ENCODE assay signal across 8 mouse cellular contexts in genomic region chr4:123623742-123624151, GRCm38 (mm10).
DNase-seq lines count a peak whose midpoint lies in the region; ATAC-seq lines count a peak whose summit lies in the region.

No protein-coding gene starts in this region.

- DNase-seq in forebrain, embryonic 10.5 days (ENCODE audit: extremely low spot score, low spot score), result no peak
- DNase-seq in midbrain, embryonic 14.5 days, result no peak
- no peak for DNase-seq in frontal cortex, postnatal 14 days (ENCODE audit: low spot score in 2 of 2)
- DNase-seq in thymus, adult 18-20 months, result no peak

- peaks cover 24% of the 10 kb centered on the region for H3K4me1 ChIP-seq in forebrain, embryonic 10.5 days
- peaks cover 25% of the 10 kb centered on the region for H3K4me1 ChIP-seq in forebrain, embryonic 13.5 days
- H3K4me1 ChIP-seq in midbrain, embryonic 12.5 days, result peaks cover 25% of the 10 kb centered on the region
- peaks cover 12% of the 10 kb centered on the region for H3K4me1 ChIP-seq in midbrain, embryonic 14.5 days (ENCODE audit: control insufficient read depth, insufficient read depth, low read length)
- H3K4me1 ChIP-seq in kidney, embryonic 16.5 days (ENCODE audit: insufficient read depth, low read length), result peaks cover 28% of the 10 kb centered on the region
- peaks cover 28% of the 10 kb centered on the region for H3K4me1 ChIP-seq in stomach, embryonic 16.5 days (ENCODE audit: control insufficient read depth, insufficient read depth, low read length)

- WGBS in forebrain, embryonic 10.5 days, result 78% methylated on average over 5 of the region's 5 CpGs
- WGBS in forebrain, embryonic 13.5 days, result 74% methylated on average over 5 of the region's 5 CpGs
- WGBS in midbrain, embryonic 12.5 days, result 86% methylated on average over 5 of the region's 5 CpGs
- WGBS in midbrain, embryonic 14.5 days, result 83% methylated on average over 5 of the region's 5 CpGs
- WGBS in kidney, embryonic 16.5 days, result 64% methylated on average over 5 of the region's 5 CpGs
- 64% methylated on average over 5 of the region's 5 CpGs for WGBS in stomach, embryonic 16.5 days

- peaks cover 12% of the 10 kb centered on the region for H3K36me3 ChIP-seq in forebrain, embryonic 10.5 days (replicated peaks)
- H3K36me3 ChIP-seq in forebrain, embryonic 13.5 days (ENCODE audit: poor library complexity, severe bottlenecking), result no peaks in the 10 kb centered on the region
- H3K36me3 ChIP-seq in midbrain, embryonic 12.5 days, result no peaks in the 10 kb centered on the region
- H3K36me3 ChIP-seq in midbrain, embryonic 14.5 days (ENCODE audit: control insufficient read depth, insufficient read depth, low read length), result no peaks in the 10 kb centered on the region
- no peaks in the 10 kb centered on the region for H3K36me3 ChIP-seq in kidney, embryonic 16.5 days (ENCODE audit: insufficient read depth, low read length)
- no peaks in the 10 kb centered on the region for H3K36me3 ChIP-seq in stomach, embryonic 16.5 days (ENCODE audit: control insufficient read depth, insufficient read depth, low read length)

- no peak overlapping the region for H3K4me2 ChIP-seq in forebrain, embryonic 13.5 days
- H3K4me2 ChIP-seq in midbrain, embryonic 12.5 days (replicated peaks), result no peak overlapping the region
- no peak overlapping the region for H3K4me2 ChIP-seq in midbrain, embryonic 14.5 days (ENCODE audit: low read length)
- H3K4me2 ChIP-seq in kidney, embryonic 16.5 days (replicated peaks; ENCODE audit: low read depth, low read length), result no peak overlapping the region
- no peak overlapping the region for H3K4me2 ChIP-seq in stomach, embryonic 16.5 days (ENCODE audit: low read depth, low read length)

- no peak overlapping the region for H3K9ac ChIP-seq in forebrain, embryonic 13.5 days
- no peak overlapping the region for H3K9ac ChIP-seq in midbrain, embryonic 12.5 days (replicated peaks)
- no peak overlapping the region for H3K9ac ChIP-seq in midbrain, embryonic 14.5 days (replicated peaks; ENCODE audit: low read length)
- no peak overlapping the region for H3K9ac ChIP-seq in kidney, embryonic 16.5 days (replicated peaks; ENCODE audit: low read length)
- H3K9ac ChIP-seq in stomach, embryonic 16.5 days (ENCODE audit: low read length), result no peak overlapping the region

- H3K4me3 ChIP-seq in forebrain, embryonic 10.5 days, result no peak overlapping the region
- H3K4me3 ChIP-seq in forebrain, embryonic 13.5 days, result no peak overlapping the region
- no peak overlapping the region for H3K4me3 ChIP-seq in midbrain, embryonic 12.5 days
- no peak overlapping the region for H3K4me3 ChIP-seq in midbrain, embryonic 14.5 days (replicated peaks; ENCODE audit: low read depth, low read length)
- H3K4me3 ChIP-seq in kidney, embryonic 16.5 days (ENCODE audit: low read length), result no peak overlapping the region
- H3K4me3 ChIP-seq in stomach, embryonic 16.5 days (replicated peaks; ENCODE audit: low read length), result no peak overlapping the region

- H3K27me3 ChIP-seq in forebrain, embryonic 10.5 days (ENCODE audit: poor library complexity, severe bottlenecking), result no peaks in the 10 kb centered on the region
- no peaks in the 10 kb centered on the region for H3K27me3 ChIP-seq in forebrain, embryonic 13.5 days
- no peaks in the 10 kb centered on the region for H3K27me3 ChIP-seq in midbrain, embryonic 12.5 days
- no peaks in the 10 kb centered on the region for H3K27me3 ChIP-seq in midbrain, embryonic 14.5 days (ENCODE audit: control insufficient read depth, insufficient read depth, low read length)
- H3K27me3 ChIP-seq in kidney, embryonic 16.5 days (ENCODE audit: insufficient read depth, low read length), result no peaks in the 10 kb centered on the region
- H3K27me3 ChIP-seq in stomach, embryonic 16.5 days (ENCODE audit: control insufficient read depth, insufficient read depth, low read length), result no peaks in the 10 kb centered on the region

- peak overlapping the region; percentile 69 for H3K27ac ChIP-seq in forebrain, embryonic 10.5 days
- H3K27ac ChIP-seq in forebrain, embryonic 13.5 days, result no peak overlapping the region
- 0 out of 2 replicates have a peak overlapping the region, but pooled peaks have one; percentile 2 for H3K27ac ChIP-seq in midbrain, embryonic 12.5 days (replicated peaks)
- no peak overlapping the region for H3K27ac ChIP-seq in midbrain, embryonic 14.5 days (replicated peaks; ENCODE audit: low read depth, low read length)
- peak overlapping the region; percentile 86 for H3K27ac ChIP-seq in kidney, embryonic 16.5 days (ENCODE audit: low read length)
- peak overlapping the region; percentile 56 for H3K27ac ChIP-seq in stomach, embryonic 16.5 days (ENCODE audit: low read length)

- ATAC-seq in forebrain, embryonic 13.5 days, result no peak
- no peak for ATAC-seq in midbrain, embryonic 12.5 days (ENCODE audit: low FRiP score, low read depth)
- no peak for ATAC-seq in midbrain, embryonic 14.5 days (ENCODE audit: low FRiP score, low TSS enrichment)
- ATAC-seq in kidney, embryonic 16.5 days (ENCODE audit: low FRiP score, low TSS enrichment), result 0 out of 2 replicates have a peak, but pooled peaks have one; percentile 12
- 0 out of 2 replicates have a peak, but pooled peaks have one; percentile 13 for ATAC-seq in stomach, embryonic 16.5 days (ENCODE audit: insufficient read depth, low FRiP score)

- H3K9me3 ChIP-seq in forebrain, embryonic 10.5 days, result peaks cover 3% of the 10 kb centered on the region; the same call in 1 of the 2 replicates
- H3K9me3 ChIP-seq in forebrain, embryonic 13.5 days (replicated peaks), result no peaks in the 10 kb centered on the region
- H3K9me3 ChIP-seq in midbrain, embryonic 12.5 days, result no peaks in the 10 kb centered on the region
- H3K9me3 ChIP-seq in midbrain, embryonic 14.5 days (ENCODE audit: control insufficient read depth, low read length), result no peaks in the 10 kb centered on the region
- no peaks in the 10 kb centered on the region for H3K9me3 ChIP-seq in kidney, embryonic 16.5 days (ENCODE audit: low read length)
- H3K9me3 ChIP-seq in stomach, embryonic 16.5 days (replicated peaks; ENCODE audit: control insufficient read depth, low read length), result no peaks in the 10 kb centered on the region

Comparison
In these comparisons a context has a peak if more than half of its experiments do, and no peak if none do; other contexts are left out.
1. H3K27ac ChIP-seq: peak in forebrain, embryonic 10.5 days (single experiment), midbrain, embryonic 12.5 days (single experiment), kidney, embryonic 16.5 days (single experiment) and stomach, embryonic 16.5 days (single experiment); none in forebrain, embryonic 13.5 days (single experiment) and midbrain, embryonic 14.5 days (single experiment).
2. ATAC-seq: peak in kidney, embryonic 16.5 days (single experiment) and stomach, embryonic 16.5 days (single experiment); none in forebrain, embryonic 13.5 days (single experiment), midbrain, embryonic 12.5 days (single experiment) and midbrain, embryonic 14.5 days (single experiment).